Mouse (Mus musculus) lung, adult 2 months (tissue): Measurements from ENCODE around the gene Cdc14b. TPM values are rescaled to one million over a fixed set of nuclear protein-coding genes. Genes with fewer than 3 reads are reported as not detected.

Source experiments
- DNase-seq: peaks from one replicate; pipeline ENCODE4 v3.0.0; 2022
- H3K4me1 ChIP-seq: fragments of 200-500 bp; 2 replicates; pipeline ENCODE4 v1.6.1; 2011; ENCODE audit warnings: low read length; ENCODE audit not compliant: control insufficient read depth, insufficient read depth
- H3K4me3 ChIP-seq: fragments of 200-500 bp; replicated peaks from 2 replicates; pipeline ENCODE3; 2011; ENCODE audit warnings: low read depth, mild to moderate bottlenecking, control low read depth, low read length; ENCODE audit errors: extremely low read depth
- CTCF ChIP-seq: fragments of 200-500 bp; IDR thresholded peaks from 2 replicates; pipeline ENCODE4 v1.5.1; 2011; ENCODE audit warnings: mild to moderate bottlenecking, low read length, control low read depth; ENCODE audit not compliant: insufficient read depth
- POLR2A ChIP-seq: fragments of 200-500 bp; IDR thresholded peaks from 2 replicates; pipeline ENCODE4 v1.6.1; 2011; ENCODE audit warnings: low read depth, mild to moderate bottlenecking, control low read depth, low read length, borderline replicate concordance; ENCODE audit errors: extremely low read depth
- WGBS: fragments of 180-500 bp; shearing (Covaris S2); methylation state at CpG from one replicate; pipeline ENCODE4 v1.1.7; 2018; 5-methylcytosine and 5-hydroxymethylcytosine counted together
- polyA plus RNA-seq: library from polyadenylated mRNA; depleted of rRNA; stranded (reverse); fragments of >200 nt; gene quantifications from 2 replicates; pipeline ENCODE4 v1.2.3, GENCODE M21; 2012

Cdc14b gene
- polyA plus RNA-seq, 1 experiment = 6.6 TPM

- no peak for DNase-seq
- H3K4me3 ChIP-seq = no peak overlapping the region
- TF ChIP-seq CTCF = no peak
- TF ChIP-seq POLR2A = no peak
- no peaks in the 10 kb centered on the region for H3K4me1 ChIP-seq
Measured at GRCm38 (mm10) chr13:64242721-64243120, 32.4 kb downstream of the Cdc14b start.

DNA sequence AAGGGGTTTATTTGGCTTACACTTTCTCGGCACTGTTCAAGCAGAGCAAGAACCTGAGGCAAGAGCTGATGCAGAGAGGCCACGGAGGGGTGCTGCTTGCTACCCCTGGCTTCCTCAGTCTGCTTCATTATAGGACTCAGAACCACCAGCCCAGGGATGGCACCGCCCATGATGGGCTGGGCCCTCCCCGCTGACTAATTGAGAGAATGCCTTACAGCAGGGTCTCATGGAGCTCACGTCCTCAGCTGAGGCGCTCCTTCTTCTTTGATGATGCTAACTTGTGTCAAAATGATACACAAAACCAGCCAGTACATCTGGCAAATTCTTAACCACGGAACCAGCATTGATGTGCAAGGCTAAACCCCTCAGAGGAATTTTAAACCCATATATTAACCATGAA lies 34.5 kb downstream of the Cdc14b start:
- WGBS = 73% methylated on average over 7 of the region's 7 CpGs
- DNase-seq = no peak
- TF ChIP-seq CTCF = no peak
- TF ChIP-seq POLR2A = no peak
- Histone ChIP-seq H3K4me3 (no peak overlapping the region), H3K4me1 (no peaks in the 10 kb centered on the region)

DNA sequence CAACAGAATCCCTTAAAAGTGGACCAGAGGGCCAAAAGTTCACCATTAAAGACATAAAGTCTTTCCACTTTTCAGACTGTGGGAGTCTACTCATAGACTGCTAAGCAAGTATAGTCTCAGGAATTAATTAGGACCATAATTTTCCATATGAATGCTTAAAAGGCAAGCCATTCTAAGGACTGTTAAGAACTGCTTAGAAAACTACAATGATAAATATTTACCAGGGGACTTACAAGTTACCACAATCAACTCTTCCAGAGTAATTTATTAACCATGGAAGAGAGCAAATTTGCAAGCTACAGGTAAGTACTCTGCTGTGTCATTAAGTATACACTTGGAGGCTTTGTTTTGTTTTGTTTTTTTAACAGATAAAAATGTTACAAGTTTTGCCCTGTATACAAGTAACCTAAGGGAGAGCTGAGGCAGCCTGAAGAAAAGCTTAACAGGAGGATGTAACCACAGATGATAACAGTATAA lies 37.4 kb downstream of the Cdc14b start:
- Histone ChIP-seq H3K4me1 (no peaks in the 10 kb centered on the region), H3K4me3 (no peak overlapping the region)
- no peak for TF ChIP-seq CTCF
- no peak for TF ChIP-seq POLR2A
- no peak for DNase-seq

DNA sequence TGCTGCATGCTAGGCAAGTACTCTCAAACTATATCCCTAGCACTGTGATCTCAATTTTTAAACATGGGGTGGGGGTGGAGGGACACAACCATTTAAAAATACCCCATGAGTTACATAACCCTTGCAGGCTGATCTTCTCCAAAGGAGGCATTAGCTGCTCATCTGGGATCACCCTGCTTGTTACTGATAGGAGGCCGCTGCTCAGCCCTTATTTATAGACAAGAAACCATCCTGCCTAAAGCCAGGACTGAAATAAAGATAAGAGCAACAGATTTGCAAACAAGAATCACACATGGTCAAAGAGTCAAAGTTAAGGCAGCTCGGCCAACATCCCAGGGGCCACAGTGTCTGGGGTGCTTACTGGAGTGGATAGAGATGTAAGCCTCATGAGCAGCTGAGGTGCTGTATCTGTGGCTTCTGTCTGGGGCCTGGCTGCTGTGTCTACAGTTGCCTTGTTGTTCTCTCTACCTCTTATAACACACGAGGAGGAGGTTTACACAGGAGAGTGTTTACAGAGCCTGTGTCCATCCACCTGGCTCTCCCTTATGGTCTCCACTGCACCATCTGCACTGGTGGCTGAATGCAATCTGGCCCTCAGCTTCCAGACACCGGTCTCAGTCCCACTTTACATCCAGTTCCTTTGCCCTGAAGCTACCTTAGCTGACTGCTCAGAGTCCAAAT lies 38.0 kb downstream of the Cdc14b start:
- DNase-seq = no peak
- TF ChIP-seq POLR2A = no peak
- no peak for TF ChIP-seq CTCF
- no peak overlapping the region for H3K4me3 ChIP-seq
- no peaks in the 10 kb centered on the region for H3K4me1 ChIP-seq
- WGBS = 69% methylated on average over 4 of the region's 4 CpGs

GRCm38 (mm10) chr13:64235777-64236176 lies 39.3 kb downstream of the Cdc14b start:
- H3K4me1 ChIP-seq = no peaks in the 10 kb centered on the region
- TF ChIP-seq CTCF (no peak), POLR2A (no peak)
- WGBS = 61% methylated on average over 3 of the region's 3 CpGs
- DNase-seq = no peak
- no peak overlapping the region for H3K4me3 ChIP-seq

DNA sequence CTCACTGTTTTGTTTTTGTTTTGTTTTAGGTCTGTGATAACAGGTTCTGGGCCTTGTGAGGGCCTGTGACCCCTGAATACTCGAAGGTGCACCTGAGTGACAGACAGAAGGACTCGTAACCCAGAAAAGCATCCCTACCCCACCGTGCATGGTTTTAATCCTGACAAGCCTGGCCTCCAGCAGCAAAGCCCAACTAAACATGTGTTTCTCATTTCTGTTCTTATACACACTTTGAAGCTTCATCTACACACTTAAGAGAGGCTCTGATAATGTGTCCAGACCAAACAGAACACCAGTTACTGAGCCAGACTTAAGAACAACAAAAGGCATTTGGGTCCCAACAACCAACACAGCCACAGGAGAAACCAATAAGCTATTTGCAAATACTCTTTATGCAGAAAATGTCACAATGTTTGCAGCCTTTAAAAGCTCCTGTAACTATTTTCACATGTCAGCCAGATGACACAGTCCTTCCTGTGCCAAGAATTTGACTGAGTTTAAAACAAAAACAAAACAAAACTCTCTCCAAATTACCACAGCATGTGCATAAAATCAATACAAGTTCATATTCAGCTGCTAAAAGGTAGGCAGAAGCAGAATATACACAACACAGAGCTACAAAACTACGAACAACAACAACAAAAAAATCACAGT lies 39.9 kb downstream of the Cdc14b start:
- WGBS = 65% methylated on average over 4 of the region's 4 CpGs
- no peak for DNase-seq

GRCm38 (mm10) chr13:64233139-64233538 lies 42.0 kb downstream of the Cdc14b start:
- no peak for DNase-seq
- Histone ChIP-seq H3K4me3 (no peak overlapping the region), H3K4me1 (no peaks in the 10 kb centered on the region)
- 71% methylated on average over 4 of the region's 4 CpGs for WGBS
- no peak for TF ChIP-seq POLR2A
- TF ChIP-seq CTCF = no peak

More for the DNA sequence above, 39.9 kb downstream of the Cdc14b start:
- Histone ChIP-seq H3K4me3 (no peak overlapping the region), H3K4me1 (no peaks in the 10 kb centered on the region)
- TF ChIP-seq POLR2A = no peak
- TF ChIP-seq CTCF = no peak

- WGBS = 89% methylated on average over 4 of the region's 4 CpGs
- Histone ChIP-seq H3K4me1 (no peaks in the 10 kb centered on the region), H3K4me3 (no peak overlapping the region)
- no peak for TF ChIP-seq CTCF
- no peak for TF ChIP-seq POLR2A
- DNase-seq = no peak
Measured at GRCm38 (mm10) chr13:64226725-64227124, 48.4 kb downstream of the Cdc14b start.

- DNase-seq = no peak
- Histone ChIP-seq H3K4me3 (no peak overlapping the region), H3K4me1 (no peaks in the 10 kb centered on the region)
- no peak for TF ChIP-seq POLR2A
- no peak for TF ChIP-seq CTCF
- WGBS = 56% methylated on average over 3 of the region's 3 CpGs
Measured at GRCm38 (mm10) chr13:64225738-64226137, 49.4 kb downstream of the Cdc14b start.

DNA sequence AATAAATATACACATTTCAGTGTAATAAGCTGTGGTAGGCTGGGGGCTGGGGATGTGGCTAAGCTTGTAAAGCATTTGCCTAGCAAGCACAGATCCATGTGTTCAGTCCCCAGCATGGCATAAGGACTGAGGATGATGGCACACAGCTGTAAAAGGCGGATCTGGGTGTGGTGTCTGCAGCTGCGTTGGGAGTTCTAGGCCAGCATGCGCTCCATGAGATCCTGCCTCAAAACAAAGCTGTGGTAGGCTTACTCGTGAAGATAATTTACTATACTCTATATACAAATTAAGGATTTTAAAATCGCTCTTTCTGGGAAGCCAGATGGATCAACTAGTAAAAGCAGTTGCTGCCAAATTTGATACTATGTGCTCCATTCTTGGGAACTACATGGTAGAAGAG lies 60.2 kb downstream of the Cdc14b start:
- Histone ChIP-seq H3K4me1 (no peaks in the 10 kb centered on the region), H3K4me3 (no peak overlapping the region)
- 95% methylated on average over 5 of the region's 5 CpGs for WGBS
- TF ChIP-seq POLR2A (no peak), CTCF (no peak)
- DNase-seq = no peak
